Mouse (Mus musculus) heart, adult 2 months (tissue): ENCODE measurements around the gene Swi5. TPM values are rescaled to one million over a fixed set of nuclear protein-coding genes. Genes with fewer than 3 reads are reported as not detected.

Experiments
- DNase-seq, 2 experiments: peaks; one replicate each; pipeline ENCODE4 v3.0.0; 2021
- H3K27ac ChIP-seq: fragments of 200-600 bp; 2 replicates; pipeline ENCODE4 v1.8.1; 2022
- H3K27me3 ChIP-seq: fragments of 200-500 bp; 2 replicates; pipeline ENCODE4 v1.6.1; 2012; ENCODE audit warnings: mild to moderate bottlenecking, low read length, inconsistent platforms, mixed read lengths; ENCODE audit not compliant: control insufficient read depth, insufficient read depth
- H3K36me3 ChIP-seq: fragments of 200-500 bp; 2 replicates; pipeline ENCODE4 v1.6.1; 2012; ENCODE audit warnings: low read length, inconsistent platforms; ENCODE audit not compliant: control insufficient read depth, insufficient read depth
- H3K4me1 ChIP-seq: fragments of 200-500 bp; 2 replicates; pipeline ENCODE4 v1.6.1; 2011; ENCODE audit warnings: low read length; ENCODE audit not compliant: control insufficient read depth, insufficient read depth
- H3K4me3 ChIP-seq: fragments of 200-600 bp; 2 replicates; pipeline ENCODE4 v1.8.1; 2022
- H3K79me2 ChIP-seq: fragments of 200-500 bp; replicated peaks from 2 replicates; pipeline ENCODE4 v1.6.1; 2012; ENCODE audit warnings: mild to moderate bottlenecking, inconsistent platforms, low read length, moderate library complexity, mixed read lengths; ENCODE audit not compliant: control insufficient read depth, insufficient read depth
- H3K9ac ChIP-seq: fragments of 200-500 bp; 2 replicates; pipeline ENCODE4 v1.6.1; 2012; ENCODE audit warnings: low read depth, mild to moderate bottlenecking, control low read depth, inconsistent platforms, low read length, mixed read lengths
- CTCF ChIP-seq: fragments of 200-600 bp; IDR thresholded peaks from 2 replicates; pipeline ENCODE4 v1.8.1; 2022; ENCODE audit warnings: antibody characterized with exemption, mild to moderate bottlenecking, moderate library complexity
- EP300 ChIP-seq: fragments of 200-500 bp; IDR thresholded peaks from 2 replicates; pipeline ENCODE4 v1.6.1; 2011; ENCODE audit warnings: low read depth, low read length, control low read depth; ENCODE audit not compliant: insufficient read depth
- POLR2A ChIP-seq: fragments of 200-500 bp; IDR thresholded peaks from 2 replicates; pipeline ENCODE4 v1.6.1; 2011; ENCODE audit warnings: mild to moderate bottlenecking, low read depth, low read length, control low read depth; ENCODE audit not compliant: insufficient read depth
- WGBS: fragments of 180-500 bp; shearing (Covaris S2); methylation state at CpG from one replicate; pipeline ENCODE4 v1.1.7; 2018; 5-methylcytosine and 5-hydroxymethylcytosine counted together
- intact Hi-C: fragments of 180-260 bp; cut with DNase I; formaldehyde crosslinking; loops from one replicate; pipeline ENCODE4 v1.15.1; 2025
- polyA plus RNA-seq: library from polyadenylated mRNA; depleted of rRNA; stranded (reverse); fragments of >200 nt; gene quantifications from 2 replicates; pipeline ENCODE4 v1.2.3, GENCODE M21; 2012
- total RNA-seq, 2 experiments: library from RNA; stranded (reverse); gene quantifications; 2 replicates each; pipeline ENCODE4 v1.2.3; 2021

Gene Swi5
- total and polyA plus RNA-seq, 3 experiments, result 173 to 233 (median 205) TPM

DNA sequence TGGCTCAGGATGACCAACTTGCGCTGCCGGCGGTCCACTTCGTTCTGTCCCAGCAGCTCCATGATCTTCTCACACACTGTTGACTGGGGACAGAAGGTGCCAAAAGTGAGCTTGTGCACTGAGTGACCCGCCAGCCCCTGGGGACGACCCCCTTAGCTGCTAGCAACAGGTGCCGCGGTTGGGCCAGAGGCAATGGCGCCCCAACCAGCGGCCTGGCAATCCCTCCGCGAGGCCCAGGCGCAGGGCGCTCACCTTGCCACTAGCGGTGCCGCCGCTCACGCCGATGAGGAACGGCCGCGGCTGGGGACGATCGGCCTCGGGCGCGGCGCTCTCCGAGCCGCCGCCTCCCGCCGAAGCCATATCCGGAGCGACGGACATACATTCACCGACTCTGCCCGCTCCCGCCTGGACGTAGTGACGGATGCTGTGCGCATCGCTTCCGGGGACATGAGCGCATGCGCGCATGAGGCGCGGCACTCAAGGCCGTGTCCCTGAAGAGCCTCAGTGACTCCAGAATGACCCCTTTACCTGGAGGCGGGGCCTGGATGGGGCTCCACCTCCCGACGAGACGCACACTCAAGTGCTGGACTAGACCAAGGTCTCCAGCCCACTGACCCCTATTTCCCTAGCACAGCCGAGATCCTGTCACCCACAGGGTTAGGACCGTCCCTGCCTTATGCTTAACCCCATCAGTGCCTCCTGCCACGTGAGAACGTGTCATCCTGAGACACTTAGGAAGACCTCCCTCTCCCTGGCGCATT, 28.0 kb downstream of the Swi5 start, which contains the start of gene Uck1:
Gene Uck1, minus strand, starts transcription at position 503 of the 761 bp plus-strand sequence.
- H3K79me2 ChIP-seq, result no peaks in the 10 kb centered on the region
- peak; percentile 81 for TF ChIP-seq POLR2A
- 0 out of 2 replicates have a peak, but pooled peaks have one; percentile 13 for TF ChIP-seq CTCF
- 0 out of 2 replicates have a peak, but pooled peaks have one; percentile 14 for TF ChIP-seq EP300
- peak within 1 kb of the TSS; percentile 85 for H3K27ac ChIP-seq
- peaks cover 5% of the 10 kb centered on the region for H3K4me1 ChIP-seq
- peak within 1 kb of the TSS; percentile 82 for H3K9ac ChIP-seq
- no peaks in the 10 kb centered on the region for H3K27me3 ChIP-seq
- whole genome bisulfite sequencing, result 1% methylated on average over 59 of the region's 59 CpGs
- no peaks in the 10 kb centered on the region for H3K36me3 ChIP-seq
- peak within 1 kb of the TSS; percentile 80 for H3K4me3 ChIP-seq
- peak; percentile 90 to 94 for DNase-seq
- intact Hi-C loops, result no loop called here

DNA sequence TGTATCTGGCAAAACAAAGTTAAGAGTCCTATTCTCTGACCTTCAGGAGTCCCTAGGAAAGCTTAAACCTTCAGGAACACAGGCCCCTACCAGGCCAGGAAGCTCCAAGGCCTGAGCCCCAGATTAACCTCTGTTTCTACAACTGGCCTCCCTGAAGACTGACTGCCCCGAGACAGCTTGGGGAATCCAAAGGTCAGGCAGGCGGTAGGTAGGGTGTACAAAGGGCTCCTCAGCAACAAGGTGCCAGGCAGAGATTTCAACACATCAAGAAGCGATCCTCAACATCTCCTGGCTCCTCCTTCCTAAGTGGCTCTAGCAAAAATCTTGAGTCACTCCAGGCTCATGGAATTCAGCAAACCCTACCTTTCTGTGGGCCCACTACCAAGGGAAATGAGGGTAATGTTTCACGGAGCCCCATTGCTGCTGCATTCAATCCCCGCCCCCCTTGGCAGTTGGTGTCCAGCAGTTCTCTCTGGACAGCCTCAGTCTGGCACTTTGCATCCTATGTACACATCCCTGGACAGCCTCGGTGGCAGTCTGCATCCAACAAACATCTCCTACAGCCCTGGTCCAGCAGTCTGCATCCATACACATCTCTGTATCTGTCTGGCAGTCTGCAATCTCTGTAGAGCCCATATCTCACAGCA, 28.9 kb downstream of the Swi5 start:
- H3K36me3 ChIP-seq, result no peaks in the 10 kb centered on the region
- H3K27ac ChIP-seq, result peak overlapping the region; percentile 85
- H3K79me2 ChIP-seq, result no peaks in the 10 kb centered on the region
- H3K4me1 ChIP-seq, result peaks cover 5% of the 10 kb centered on the region
- WGBS, result 51% methylated on average over 6 of the region's 6 CpGs
- H3K9ac ChIP-seq, result peak overlapping the region; percentile 82
- TF ChIP-seq EP300 (no peak), CTCF (no peak), POLR2A (no peak)
- intact Hi-C loops, result no loop called here
- H3K4me3 ChIP-seq, result peak overlapping the region; percentile 80
- DNase-seq, result no peak
- no peaks in the 10 kb centered on the region for H3K27me3 ChIP-seq

DNA sequence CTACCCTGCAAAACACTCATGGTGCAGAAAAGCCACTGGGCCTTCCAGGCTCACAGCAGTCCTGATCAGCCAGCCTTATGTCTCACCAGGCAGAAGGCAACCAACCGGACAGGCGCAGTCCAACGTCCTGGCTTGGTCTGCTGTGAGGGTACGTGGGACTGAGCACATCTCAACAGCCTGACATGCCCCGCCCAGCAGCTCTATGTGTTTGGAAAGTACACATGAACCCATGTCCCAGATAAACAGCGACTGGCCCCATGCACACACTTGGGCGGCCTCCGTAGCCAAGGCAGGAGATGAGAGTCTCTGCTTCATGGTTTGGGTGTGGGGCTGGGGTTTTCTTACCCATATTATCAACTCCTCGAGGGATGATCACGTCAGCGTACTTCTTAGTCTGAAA, 31.6 kb downstream of the Swi5 start:
- Histone ChIP-seq H3K9ac (no peak overlapping the region), H3K36me3 (no peaks in the 10 kb centered on the region), H3K27ac (no peak overlapping the region), H3K4me3 (no peak overlapping the region), H3K27me3 (no peaks in the 10 kb centered on the region), H3K79me2 (no peaks in the 10 kb centered on the region), H3K4me1 (peaks cover 5% of the 10 kb centered on the region)
- DNase-seq, result no peak
- WGBS, result 91% methylated on average over 11 of the region's 11 CpGs
- intact Hi-C loops, result no loop called here
- TF ChIP-seq POLR2A (no peak), CTCF (no peak), EP300 (no peak)

DNA sequence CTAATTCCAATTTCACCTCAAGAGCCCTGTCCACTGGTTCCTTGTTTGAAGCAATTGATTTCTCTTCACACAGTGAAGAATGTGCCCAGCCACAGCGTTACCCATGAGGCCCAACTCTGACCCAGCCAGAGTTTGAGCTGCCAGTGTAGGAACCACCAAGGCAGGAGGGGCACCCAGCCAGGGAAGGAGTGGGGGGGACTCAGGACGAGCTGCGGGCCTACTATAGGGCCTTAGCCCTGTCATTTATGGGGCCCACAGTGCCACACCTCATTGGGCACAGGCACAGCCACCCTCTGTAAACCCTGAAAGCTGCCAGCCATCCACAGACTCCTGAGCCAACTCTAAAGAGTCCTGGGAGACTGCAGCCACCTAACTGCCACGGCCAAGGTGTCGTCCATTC, 33.3 kb downstream of the Swi5 start:
- Histone ChIP-seq H3K27ac (no peak overlapping the region), H3K4me1 (peaks cover 3% of the 10 kb centered on the region), H3K4me3 (no peak overlapping the region), H3K36me3 (no peaks in the 10 kb centered on the region), H3K9ac (no peak overlapping the region), H3K79me2 (no peaks in the 10 kb centered on the region), H3K27me3 (no peaks in the 10 kb centered on the region)
- DNase-seq, result no peak
- intact Hi-C loops, result no loop called here
- WGBS, result 87% methylated on average over 5 of the region's 5 CpGs
- no peak for TF ChIP-seq POLR2A
- TF ChIP-seq EP300, result no peak
- no peak for TF ChIP-seq CTCF

DNA sequence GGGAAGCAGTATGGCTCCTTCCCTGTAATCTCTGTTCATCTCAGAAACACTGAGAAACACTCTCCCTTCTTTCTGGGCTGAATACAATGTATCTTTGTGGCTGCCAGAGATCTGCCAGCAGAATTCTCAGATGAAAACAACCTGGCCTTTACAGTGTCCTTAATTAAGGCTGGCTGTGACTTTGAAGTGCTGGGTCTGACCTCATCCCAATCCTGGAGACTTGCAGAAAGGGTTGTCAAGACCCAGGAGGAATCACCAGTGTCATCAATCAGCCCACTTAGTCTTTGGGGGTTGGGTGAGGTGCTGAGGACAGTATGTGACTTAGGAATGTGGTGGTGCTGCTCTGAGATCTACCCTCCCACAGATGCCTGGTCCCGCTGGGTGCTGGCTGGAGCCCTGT, 34.5 kb downstream of the Swi5 start:
- Histone ChIP-seq H3K9ac (no peak overlapping the region), H3K4me3 (no peak overlapping the region), H3K36me3 (no peaks in the 10 kb centered on the region), H3K27ac (no peak overlapping the region), H3K27me3 (no peaks in the 10 kb centered on the region), H3K4me1 (no peaks in the 10 kb centered on the region; the same call in 1 of the 2 replicates), H3K79me2 (no peaks in the 10 kb centered on the region)
- intact Hi-C loops, result no loop called here
- 94% methylated on average over 1 of the region's 1 CpGs for WGBS
- no peak for DNase-seq
- TF ChIP-seq EP300 (no peak), POLR2A (no peak), CTCF (no peak)

DNA sequence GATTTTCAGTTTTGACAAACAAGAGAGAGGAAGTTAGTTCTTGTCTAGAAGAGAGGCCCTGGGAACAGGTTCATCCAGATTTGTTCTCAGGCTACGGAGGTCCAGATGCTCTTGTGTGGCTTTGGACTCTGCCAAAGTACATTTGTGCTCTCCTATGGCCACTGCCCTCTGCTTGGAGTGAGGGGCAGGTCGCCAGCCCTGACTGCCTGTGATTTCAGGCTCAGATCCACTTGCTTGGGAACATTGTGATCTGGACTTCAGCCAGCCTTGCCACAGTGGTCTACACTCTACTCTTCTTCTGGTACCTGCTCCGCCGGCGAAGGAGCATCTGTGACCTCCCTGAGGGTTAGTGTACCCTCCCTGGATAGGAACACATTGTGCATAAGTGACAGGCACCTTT, 35.2 kb downstream of the Swi5 start:
- intact Hi-C loops, result no loop called here
- no peak for DNase-seq
- TF ChIP-seq EP300 (no peak), POLR2A (no peak), CTCF (no peak)

More for the DNA sequence above, 35.2 kb downstream of the Swi5 start:
- no peak overlapping the region for H3K4me3 ChIP-seq
- H3K9ac ChIP-seq, result no peak overlapping the region
- H3K27ac ChIP-seq, result no peak overlapping the region
- H3K36me3 ChIP-seq, result no peaks in the 10 kb centered on the region
- H3K79me2 ChIP-seq, result no peaks in the 10 kb centered on the region
- 81% methylated on average over 5 of the region's 5 CpGs for WGBS
- no peaks in the 10 kb centered on the region for H3K27me3 ChIP-seq
- no peaks in the 10 kb centered on the region; the same call in 1 of the 2 replicates for H3K4me1 ChIP-seq
